Mouse (Mus musculus) heart, postnatal 14 days (tissue): Measurements from ENCODE around the gene Mcam. TPM values are rescaled to one million over a fixed set of nuclear protein-coding genes. Genes with fewer than 3 reads are reported as not detected.

ENCODE experiments used
- DNase-seq, 2 experiments: peaks; one replicate each; pipeline ENCODE4 v3.0.0; 2021 to 2022
- intact Hi-C: fragments of 180-260 bp; cut with DNase I; formaldehyde crosslinking; loops from one replicate; pipeline ENCODE4 v1.15.1; 2025
- total RNA-seq, 2 experiments: library from RNA; stranded (reverse); gene quantifications; 2 replicates each; pipeline ENCODE4 v1.2.3; 2021

The Mcam gene
- total RNA-seq, 2 experiments from 2014 or later = 81.2 to 82.3 TPM

DNA sequence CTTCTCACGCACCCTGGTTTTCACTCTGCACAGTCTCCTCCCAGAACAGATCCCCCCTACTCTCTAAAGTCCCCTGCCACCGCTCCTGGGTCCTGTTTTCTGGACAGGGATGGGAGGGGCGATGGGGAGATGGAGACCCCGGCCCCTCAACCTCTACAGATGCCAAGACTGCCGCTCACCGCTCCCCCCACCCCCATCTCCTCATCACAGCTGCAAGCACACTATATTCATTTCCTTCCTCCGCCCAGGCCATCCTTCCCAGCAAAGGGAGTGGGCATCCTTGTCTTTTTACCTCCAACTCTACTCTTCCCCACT lies 3.0 kb upstream of the Mcam start:
- no peak for DNase-seq
- intact Hi-C loops = loop anchor here (5.0 kb wide), 1 partner anchor 211 kb away; the partner anchor contains the start of gene Hmbs

GRCm38 (mm10) chr9:44132200-44132599 lies 2.1 kb upstream of the Mcam start:
- no peak for DNase-seq
- intact Hi-C loops = loop anchor here (5.0 kb wide), 1 partner anchor 210 kb away; the partner anchor contains the start of gene Hmbs

GRCm38 (mm10) chr9:44133287-44133686 lies 982 bp upstream of the Mcam start:
- no peak for DNase-seq
- intact Hi-C loops = loop anchor here (5.0 kb wide), 1 partner anchor 209 kb away; the partner anchor contains the start of gene Hmbs

- peak; percentile 70 to 73 for DNase-seq
- intact Hi-C loops = loop anchor here (5.0 kb wide), 1 partner anchor 207 kb away; the partner anchor contains the start of gene Hmbs
Measured at GRCm38 (mm10) chr9:44134851-44135730, 822 bp downstream of the Mcam start.

GRCm38 (mm10) chr9:44135731-44136411 lies 1.6 kb downstream of the Mcam start:
- no peak for DNase-seq
- intact Hi-C loops = no loop called here

GRCm38 (mm10) chr9:44137846-44138245 lies 3.6 kb downstream of the Mcam start:
- intact Hi-C loops = no loop called here
- DNase-seq = no peak

- intact Hi-C loops = no loop called here
- DNase-seq = no peak
Measured at GRCm38 (mm10) chr9:44141951-44142350, 7.7 kb downstream of the Mcam start.

DNA sequence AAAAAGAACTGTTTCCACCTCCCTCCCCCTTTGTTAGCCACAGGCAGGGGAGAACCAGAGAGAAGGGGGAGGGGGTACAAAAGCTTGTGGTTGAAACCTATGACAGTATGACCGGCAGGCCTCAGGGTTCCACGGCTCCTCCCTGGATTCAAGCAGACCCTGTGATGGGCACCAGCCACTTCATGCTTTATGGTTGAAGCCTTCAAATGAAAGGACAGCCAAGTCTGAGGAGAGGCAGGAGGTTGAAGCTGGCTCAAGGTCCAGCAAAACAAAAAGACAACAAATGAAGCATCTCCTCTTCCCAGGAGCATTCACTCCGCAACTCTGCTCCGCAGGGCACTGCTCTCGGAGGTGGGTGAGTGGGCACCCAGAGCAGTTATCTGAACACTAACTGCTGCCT lies 9.2 kb downstream of the Mcam start:
- intact Hi-C loops = no loop called here
- no peak for DNase-seq

DNA sequence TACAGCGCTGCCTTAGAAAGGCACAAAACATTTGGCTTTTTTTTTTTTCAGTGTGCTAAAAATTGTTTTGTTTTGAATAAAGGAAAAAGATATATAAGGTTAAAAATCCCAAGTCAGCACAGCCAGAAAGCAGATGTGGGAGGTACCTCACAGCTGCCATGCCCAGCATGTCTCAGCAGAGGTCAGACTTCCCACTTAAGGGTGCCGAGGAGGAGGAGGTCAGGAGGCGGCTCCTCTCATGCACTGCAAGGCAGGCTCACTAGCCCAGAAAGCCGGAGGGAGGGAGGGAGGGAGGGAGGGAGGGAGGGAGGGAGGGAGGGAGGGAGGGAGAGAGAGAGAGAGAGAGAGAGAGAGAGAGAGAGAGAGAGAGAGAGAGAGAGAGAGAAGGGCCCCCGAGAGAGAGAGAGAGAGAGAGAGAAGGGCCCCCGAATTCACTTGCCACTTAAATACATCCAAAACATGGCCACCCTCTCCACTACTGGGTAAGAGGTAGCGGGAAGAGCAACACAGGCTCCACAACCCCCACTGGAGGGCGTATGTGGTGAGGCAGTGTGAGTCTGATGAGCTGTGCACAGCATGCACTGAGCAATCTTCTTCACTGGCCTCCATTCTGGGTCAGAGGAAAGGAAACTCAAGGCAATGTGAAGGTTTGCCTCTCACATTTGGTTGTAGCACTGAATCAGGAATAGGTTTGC lies 9.9 kb downstream of the Mcam start:
- DNase-seq = no peak
- intact Hi-C loops = no loop called here

DNA sequence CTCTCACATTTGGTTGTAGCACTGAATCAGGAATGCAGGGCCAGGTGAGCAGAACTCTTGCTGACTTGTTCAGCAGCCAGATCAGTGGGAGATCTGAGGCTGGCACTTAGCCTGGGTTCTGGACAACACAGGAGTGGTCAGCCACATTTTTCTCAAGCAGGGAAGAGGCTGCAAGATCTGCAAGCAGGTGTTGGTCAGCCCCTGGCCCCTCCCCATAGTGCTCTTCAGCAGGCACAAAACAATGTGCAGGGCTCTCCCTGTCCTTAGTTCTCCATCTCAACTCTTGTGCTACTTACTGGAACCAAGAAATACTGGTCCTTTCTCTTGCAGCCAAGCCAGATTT lies 10.4 kb downstream of the Mcam start:
- intact Hi-C loops = no loop called here

DNA sequence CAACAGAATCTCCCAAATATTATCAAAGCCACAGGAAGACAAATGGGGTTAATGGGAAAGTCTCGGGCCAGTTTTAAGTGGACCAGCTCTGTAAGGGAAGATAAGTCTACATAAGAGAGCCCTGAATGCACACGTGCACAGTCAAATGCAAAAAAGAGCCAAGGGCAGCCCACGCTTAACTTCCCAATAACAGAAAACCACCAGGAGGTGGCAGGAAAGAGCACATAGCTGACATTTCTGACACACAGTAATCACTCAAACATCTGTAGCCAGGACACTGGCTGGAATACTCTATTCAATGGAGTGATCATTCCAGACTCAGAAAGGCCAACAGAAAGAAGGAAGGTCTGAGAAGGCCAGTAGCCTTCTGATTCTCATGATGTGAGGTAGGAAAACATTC lies 13.0 kb downstream of the Mcam start:
- DNase-seq = peak in 1 of 2 experiments; percentile 57
- intact Hi-C loops = no loop called here

More for the DNA sequence above, 10.4 kb downstream of the Mcam start:
- DNase-seq = no peak

- DNase-seq = no peak
- intact Hi-C loops = no loop called here
Measured at GRCm38 (mm10) chr9:44159886-44160285, 25.6 kb downstream of the Mcam start.

- intact Hi-C loops = no loop called here
- no peak for DNase-seq
Measured at GRCm38 (mm10) chr9:44168931-44169330, 34.7 kb downstream of the Mcam start.

DNA sequence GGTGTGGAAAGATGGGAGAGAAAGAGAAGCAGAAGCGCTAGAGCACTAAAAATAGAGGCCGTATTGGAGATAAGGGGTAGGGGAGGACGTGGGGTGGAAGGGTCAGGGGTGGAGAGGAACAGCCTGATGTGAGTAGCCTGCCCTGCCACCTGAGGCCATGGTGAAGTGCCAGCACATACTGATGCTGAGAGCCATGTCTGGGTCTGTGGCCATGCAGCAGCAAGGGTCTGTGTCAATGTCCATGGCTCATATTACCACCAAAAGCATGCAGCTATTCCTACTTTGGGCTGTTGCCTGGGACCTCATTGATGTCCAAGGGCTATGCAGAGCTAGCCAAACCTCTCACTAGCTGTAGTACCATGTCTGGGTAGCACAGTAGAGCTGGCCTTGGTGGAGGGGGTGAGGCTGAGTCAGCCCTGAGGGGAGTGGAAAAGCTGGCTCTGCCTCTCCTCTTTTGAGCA lies 36.5 kb downstream of the Mcam start:
- DNase-seq = peak; percentile 27 to 29
- intact Hi-C loops = no loop called here

DNA sequence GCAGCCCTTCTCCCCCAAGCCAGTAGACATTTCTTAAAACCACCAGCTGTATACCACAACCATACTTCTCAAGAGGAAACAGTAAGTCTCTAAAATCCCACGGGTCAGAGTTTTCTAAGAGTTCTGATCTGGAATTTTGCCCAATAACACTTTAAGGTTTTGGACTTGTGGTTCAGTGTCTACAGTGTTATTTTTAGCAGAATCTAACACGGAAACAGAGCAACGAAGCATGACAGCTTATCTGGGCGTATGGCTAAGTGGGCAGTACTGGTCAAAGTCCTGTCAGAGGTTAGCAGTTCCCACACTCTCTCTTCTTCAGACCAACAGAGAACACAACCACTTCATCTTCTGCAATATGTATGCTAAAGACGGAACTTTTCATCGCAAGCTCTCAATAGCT lies 41.3 kb downstream of the Mcam start:
- peak in 1 of 2 experiments; percentile 13 for DNase-seq
- intact Hi-C loops = no loop called here

GRCm38 (mm10) chr9:44175957-44176356 lies 41.7 kb downstream of the Mcam start:
- DNase-seq = no peak
- intact Hi-C loops = no loop called here

DNA sequence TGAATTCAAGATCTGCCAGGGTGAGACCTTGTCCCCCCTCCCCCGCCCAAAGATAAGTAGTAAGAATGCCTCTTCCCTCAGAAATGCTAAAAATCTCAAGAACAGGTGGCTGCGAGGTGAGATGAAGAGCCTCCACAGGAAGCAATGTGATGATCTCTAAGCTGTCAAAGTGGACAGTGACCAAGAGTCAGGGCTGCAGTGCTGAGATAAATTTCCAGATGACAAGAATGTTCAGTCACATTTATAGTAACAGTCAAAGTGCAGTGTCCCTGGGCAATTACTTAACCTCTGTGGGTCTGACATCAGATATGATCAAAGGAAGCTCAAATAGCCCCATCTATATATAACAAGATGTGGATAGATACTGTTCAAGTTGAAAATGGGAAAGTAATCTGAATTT lies 43.1 kb downstream of the Mcam start:
- intact Hi-C loops = no loop called here
- no peak for DNase-seq

GRCm38 (mm10) chr9:44178389-44178788 lies 44.1 kb downstream of the Mcam start:
- intact Hi-C loops = no loop called here
- DNase-seq = peak in 1 of 2 experiments; percentile 15

DNA sequence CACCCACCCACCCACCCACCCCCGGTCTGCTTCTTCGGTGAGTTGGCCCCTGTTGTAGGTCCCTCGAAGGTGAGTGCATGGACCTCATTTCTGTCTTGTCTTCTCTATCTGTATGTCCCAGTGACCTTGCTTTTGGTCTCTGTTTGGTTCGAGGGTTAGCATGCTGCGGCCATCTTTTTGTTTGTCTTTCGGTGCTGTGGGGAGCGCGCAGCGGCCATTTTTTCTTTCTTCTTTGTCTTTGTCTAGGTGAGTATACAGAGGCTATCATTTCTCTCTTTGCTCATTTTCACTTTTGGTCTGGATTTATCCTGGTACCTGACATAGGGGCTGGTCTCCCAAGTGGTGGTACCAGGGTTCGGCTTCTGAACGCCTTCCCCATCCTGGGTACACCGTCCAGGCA lies 44.5 kb downstream of the Mcam start:
- intact Hi-C loops = no loop called here
- no peak for DNase-seq

- intact Hi-C loops = loop anchor here (5.0 kb wide), 1 partner anchor 54 kb away; no protein-coding TSS in a partner anchor
- no peak for DNase-seq
Measured at GRCm38 (mm10) chr9:44181537-44181936, 47.3 kb downstream of the Mcam start.

DNA sequence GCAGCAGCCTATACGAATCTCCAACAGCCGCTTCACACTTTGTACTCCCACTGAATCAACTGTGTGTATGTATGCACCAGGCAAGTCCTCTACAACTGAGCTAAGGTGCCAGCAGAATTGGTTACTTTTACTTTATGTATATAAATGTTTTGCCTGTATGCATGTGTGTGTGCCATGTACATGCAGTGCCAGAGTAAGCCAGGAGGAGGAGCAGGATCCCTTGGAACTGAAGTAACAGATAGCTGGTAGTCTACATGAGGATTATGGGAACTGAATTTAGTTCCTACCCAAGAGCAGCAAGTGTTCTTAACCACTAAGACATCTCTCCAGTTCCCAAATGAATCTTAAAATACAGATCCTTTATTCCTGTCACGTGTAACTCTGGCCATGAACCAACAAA lies 48.0 kb downstream of the Mcam start:
- DNase-seq = peak; percentile 41 to 60

More for the DNA sequence above, 48.0 kb downstream of the Mcam start:
- intact Hi-C loops = loop anchor here (2.0 to 5.0 kb wide), 2 partner anchors 51 to 55 kb away; no protein-coding TSS in a partner anchor
